Mouse (Mus musculus) brain, embryonic 14.5 days (tissue): Measurements from ENCODE around the gene Nrxn3.

Experiments used
- CTCF ChIP-seq: fragments of 200-500 bp; IDR thresholded peaks from 2 replicates; pipeline ENCODE4 v1.5.1; 2012; ENCODE audit warnings: inconsistent platforms, mild to moderate bottlenecking, moderate library complexity, borderline replicate concordance; ENCODE audit not compliant: insufficient read depth, insufficient read length; ENCODE audit errors: extremely low read depth
- POLR2A ChIP-seq: fragments of 200-500 bp; IDR thresholded peaks from 2 replicates; pipeline ENCODE4 v1.6.1; 2012; ENCODE audit warnings: mild to moderate bottlenecking, inconsistent platforms, borderline replicate concordance; ENCODE audit not compliant: poor library complexity, insufficient read depth, insufficient read length, severe bottlenecking; ENCODE audit errors: extremely low read depth

DNA sequence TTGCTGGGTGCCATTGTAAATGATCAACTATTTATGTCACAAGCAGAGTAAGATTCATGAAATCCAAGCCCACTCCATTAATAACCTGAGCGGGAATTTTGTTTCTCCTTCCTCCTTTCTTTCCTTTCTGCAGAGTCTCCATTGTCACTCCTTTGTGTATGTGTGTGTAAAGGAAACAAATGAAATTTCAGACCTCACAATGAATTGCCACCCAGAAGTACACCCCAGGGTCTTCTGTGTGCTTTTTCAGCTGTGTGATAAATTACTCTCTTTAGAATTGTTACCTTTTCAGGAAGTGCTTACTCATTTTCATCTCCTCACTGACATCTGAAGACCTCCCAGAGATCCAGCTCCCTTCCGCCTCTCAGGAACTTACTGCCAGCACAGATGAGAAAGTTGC lies 1506.4 kb downstream of the Nrxn3 start:
- TF ChIP-seq POLR2A, result no peak
- no peak for TF ChIP-seq CTCF
